Mouse (Mus musculus) brain, embryonic 14.5 days (tissue): ENCODE measurements around the gene Gm13285. TPM values are rescaled to one million over a fixed set of nuclear protein-coding genes. Genes with fewer than 3 reads are reported as not detected.
A peak's percentile ranks its signal among the peaks of the same experiment; 100 is the strongest.
"Not testable (repeated sequence)": the region's sequence is repeated elsewhere in the genome, so short reads cannot be mapped to it uniquely, and the experiment has no call there.

Source experiments
- DNase-seq: peaks from one replicate; pipeline ENCODE4 v3.0.0-alpha.2; 2011; ENCODE audit warnings: low read depth
- CTCF ChIP-seq: fragments of 200-500 bp; IDR thresholded peaks from 2 replicates; pipeline ENCODE4 v1.5.1; 2012; ENCODE audit warnings: inconsistent platforms, mild to moderate bottlenecking, moderate library complexity, borderline replicate concordance; ENCODE audit not compliant: insufficient read depth, insufficient read length; ENCODE audit errors: extremely low read depth
- POLR2A ChIP-seq: fragments of 200-500 bp; IDR thresholded peaks from 2 replicates; pipeline ENCODE4 v1.6.1; 2012; ENCODE audit warnings: mild to moderate bottlenecking, inconsistent platforms, borderline replicate concordance; ENCODE audit not compliant: poor library complexity, insufficient read depth, insufficient read length, severe bottlenecking; ENCODE audit errors: extremely low read depth
- polyA plus RNA-seq: library from polyadenylated mRNA; depleted of rRNA; stranded (reverse); fragments of >200 nt; gene quantifications from 2 replicates; pipeline ENCODE4 v1.2.3, GENCODE M21; 2012

Gene Gm13285
- polyA plus RNA-seq, 1 experiment: not detected

GRCm38 (mm10) chr4:88788402-88788801 lies 11.1 kb upstream of the Gm13285 start, which contains the start of gene Gm13277:
Gene Gm13277, plus strand, starts transcription at chr4:88788632.
- TF ChIP-seq CTCF: peak; percentile 29; the same call in 1 of the 2 replicates
- DNase-seq: not testable (repeated sequence)

DNA sequence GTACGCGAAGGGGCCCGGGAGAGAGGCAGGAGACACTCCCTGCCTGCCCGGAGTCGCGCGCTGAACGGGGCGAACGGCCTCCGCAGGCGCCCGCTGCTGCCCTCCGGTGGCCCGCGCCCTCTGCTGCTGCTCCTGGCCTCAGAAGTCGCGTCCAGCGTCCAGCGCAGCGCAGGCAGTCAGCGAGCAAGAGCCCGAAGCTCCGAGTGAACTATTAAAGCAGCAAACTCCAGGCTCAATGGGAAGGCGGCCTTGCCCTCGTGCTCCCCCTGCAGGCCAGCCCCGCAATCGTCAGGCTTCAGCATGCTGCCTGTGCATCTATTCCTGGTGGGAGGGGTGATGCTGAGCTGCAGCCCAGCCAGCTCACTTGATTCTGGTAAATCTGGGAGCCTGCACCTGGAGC lies 8.2 kb upstream of the Gm13285 start, which contains the start of gene Gm13278:
Gene Gm13278, plus strand, starts transcription at position 301 of the 400 bp plus-strand sequence.
- DNase-seq: not testable (repeated sequence)

GRCm38 (mm10) chr4:88793936-88794675 lies 5.4 kb upstream of the Gm13285 start, which contains the start of gene Gm13275:
Gene Gm13275, plus strand, starts transcription at chr4:88794487.
- not testable (repeated sequence) for DNase-seq

DNA sequence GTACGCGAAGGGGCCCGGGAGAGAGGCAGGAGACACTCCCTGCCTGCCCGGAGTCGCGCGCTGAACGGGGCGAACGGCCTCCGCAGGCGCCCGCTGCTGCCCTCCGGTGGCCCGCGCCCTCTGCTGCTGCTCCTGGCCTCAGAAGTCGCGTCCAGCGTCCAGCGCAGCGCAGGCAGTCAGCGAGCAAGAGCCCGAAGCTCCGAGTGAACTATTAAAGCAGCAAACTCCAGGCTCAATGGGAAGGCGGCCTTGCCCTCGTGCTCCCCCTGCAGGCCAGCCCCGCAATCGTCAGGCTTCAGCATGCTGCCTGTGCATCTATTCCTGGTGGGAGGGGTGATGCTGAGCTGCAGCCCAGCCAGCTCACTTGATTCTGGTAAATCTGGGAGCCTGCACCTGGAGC lies 2.4 kb upstream of the Gm13285 start, which contains the start of gene Gm13279:
Gene Gm13279, plus strand, starts transcription at position 301 of the 400 bp plus-strand sequence.
- DNase-seq: not testable (repeated sequence)

DNA sequence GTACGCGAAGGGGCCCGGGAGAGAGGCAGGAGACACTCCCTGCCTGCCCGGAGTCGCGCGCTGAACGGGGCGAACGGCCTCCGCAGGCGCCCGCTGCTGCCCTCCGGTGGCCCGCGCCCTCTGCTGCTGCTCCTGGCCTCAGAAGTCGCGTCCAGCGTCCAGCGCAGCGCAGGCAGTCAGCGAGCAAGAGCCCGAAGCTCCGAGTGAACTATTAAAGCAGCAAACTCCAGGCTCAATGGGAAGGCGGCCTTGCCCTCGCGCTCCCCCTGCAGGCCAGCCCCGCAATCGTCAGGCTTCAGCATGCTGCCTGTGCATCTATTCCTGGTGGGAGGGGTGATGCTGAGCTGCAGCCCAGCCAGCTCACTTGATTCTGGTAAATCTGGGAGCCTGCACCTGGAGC lies 3.5 kb downstream of the Gm13285 start, which contains the start of gene Gm13287:
Gene Gm13287, plus strand, starts transcription at position 301 of the 400 bp plus-strand sequence.
- not testable (repeated sequence) for DNase-seq

DNA sequence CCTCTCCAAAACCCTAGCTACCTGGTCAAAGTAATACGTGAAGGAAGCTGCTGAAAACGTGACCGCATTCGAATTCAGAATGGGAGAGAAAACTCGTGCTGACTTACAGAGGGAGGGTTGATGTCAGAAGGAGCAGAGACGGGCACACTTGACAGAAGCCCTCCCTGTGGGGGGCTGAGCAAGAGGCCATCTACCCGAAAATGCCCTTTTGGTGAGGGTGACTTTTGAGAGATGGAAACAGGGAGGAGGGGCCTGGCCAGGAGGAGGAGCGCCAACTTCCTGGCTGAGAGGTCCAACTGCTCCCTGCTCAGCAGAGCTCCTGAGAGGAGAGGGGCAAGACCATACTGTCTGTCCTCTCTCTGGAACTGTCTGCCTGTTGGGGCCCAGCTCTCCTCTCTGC lies 5.8 kb downstream of the Gm13285 start, which contains the start of gene Gm13288:
Gene Gm13288, plus strand, starts transcription at position 301 of the 400 bp plus-strand sequence.
- not testable (repeated sequence) for DNase-seq

GRCm38 (mm10) chr4:88805761-88806160 lies 6.3 kb downstream of the Gm13285 start:
- DNase-seq: not testable (repeated sequence)

GRCm38 (mm10) chr4:88815928-88816327 lies 16.5 kb downstream of the Gm13285 start, which contains the start of gene Ifna7:
Gene Ifna7, plus strand, starts transcription at chr4:88816228.
- DNase-seq: no peak

DNA sequence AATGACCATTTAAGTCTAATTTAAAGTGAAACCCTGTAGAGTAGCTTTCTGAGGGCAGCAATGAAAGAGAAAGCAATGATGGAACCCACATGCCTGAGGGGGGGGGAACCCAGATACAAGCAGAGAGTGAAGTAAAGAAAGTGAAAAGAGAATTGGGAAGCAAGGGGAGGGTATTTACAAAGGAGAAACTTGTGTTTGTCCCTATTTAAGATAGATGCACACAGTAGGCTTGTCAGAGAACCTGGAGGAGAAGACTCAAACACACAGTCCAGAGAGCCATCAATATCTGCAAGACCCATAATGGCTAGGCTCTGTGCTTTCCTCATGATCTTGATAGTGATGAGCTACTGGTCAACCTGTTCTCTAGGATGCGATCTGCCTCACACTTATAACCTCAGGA lies 20.2 kb downstream of the Gm13285 start, which contains the start of gene Ifna11:
Gene Ifna11, plus strand, starts transcription at position 301 of the 400 bp plus-strand sequence.
- TF ChIP-seq CTCF (no peak), POLR2A (no peak)
- no peak for DNase-seq

More at GRCm38 (mm10) chr4:88815928-88816327, 16.5 kb downstream of the Gm13285 start, which contains the start of gene Ifna7:
- no peak for TF ChIP-seq CTCF
- TF ChIP-seq POLR2A: no peak

DNA sequence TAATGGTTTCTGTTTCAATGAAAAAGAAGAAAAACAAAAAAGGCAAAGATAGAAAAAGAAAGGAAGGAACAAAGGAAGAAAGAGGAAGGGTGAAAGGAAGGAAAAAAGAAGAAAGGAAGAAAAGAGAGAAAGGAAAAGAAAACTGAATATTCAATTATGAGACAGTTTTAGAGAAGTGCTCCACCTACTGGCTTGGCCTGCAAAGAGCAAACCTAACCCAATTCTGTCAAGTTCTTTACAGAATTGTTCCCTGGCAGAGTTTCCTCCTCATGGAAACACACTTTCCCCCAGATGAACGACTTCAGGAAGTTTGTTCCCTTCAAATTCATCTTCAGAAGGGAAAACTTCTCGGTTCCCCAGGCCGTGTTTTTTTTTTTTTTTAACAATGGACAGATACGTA lies 23.5 kb downstream of the Gm13285 start:
- TF ChIP-seq POLR2A (no peak), CTCF (peak; percentile 47; the same call in 1 of the 2 replicates)
- DNase-seq: peak; percentile 21

DNA sequence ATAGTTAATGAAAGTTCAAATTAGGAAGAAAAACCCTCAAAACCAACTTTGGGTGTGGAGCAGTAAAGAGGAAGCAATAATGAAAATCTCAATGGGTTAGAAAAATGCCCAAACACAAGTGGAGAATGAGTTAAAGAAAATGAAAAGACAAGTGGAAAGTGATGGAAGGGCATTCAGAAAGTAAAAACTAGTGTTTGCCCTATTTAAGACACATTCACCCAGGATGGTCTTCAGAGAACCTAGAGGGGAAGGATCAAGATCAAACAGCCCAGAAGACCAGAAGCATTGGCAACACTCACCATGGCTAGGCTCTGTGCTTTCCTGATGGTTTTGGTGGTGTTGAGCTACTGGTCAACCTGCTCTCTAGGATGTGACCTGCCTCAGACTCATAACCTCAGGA lies 27.7 kb downstream of the Gm13285 start, which contains the start of gene Ifna6:
Gene Ifna6, plus strand, starts transcription at position 301 of the 400 bp plus-strand sequence.
- not testable (repeated sequence) for DNase-seq

DNA sequence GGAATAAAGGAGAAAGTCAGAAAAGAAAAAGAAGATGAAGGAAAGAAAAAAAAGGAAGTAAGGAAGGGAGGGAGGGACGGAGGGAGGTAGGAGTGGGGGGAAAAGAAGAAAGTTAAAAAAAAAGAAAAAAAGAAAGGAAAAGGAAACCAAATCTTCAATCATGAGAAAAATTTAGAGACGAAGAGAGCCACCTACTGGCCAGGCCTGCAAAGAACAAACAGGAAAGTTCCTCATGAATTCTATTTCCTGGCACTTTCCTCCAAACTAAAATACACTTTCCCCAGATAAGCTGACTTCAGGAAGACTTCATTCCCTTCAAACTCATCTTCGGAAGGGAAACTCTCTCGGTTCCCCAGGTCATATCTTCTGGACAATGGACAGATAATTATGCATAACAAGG lies 31.1 kb downstream of the Gm13285 start:
- peak; percentile 41; the same call in 1 of the 2 replicates for TF ChIP-seq CTCF
- TF ChIP-seq POLR2A: no peak
- peak; percentile 38 for DNase-seq

DNA sequence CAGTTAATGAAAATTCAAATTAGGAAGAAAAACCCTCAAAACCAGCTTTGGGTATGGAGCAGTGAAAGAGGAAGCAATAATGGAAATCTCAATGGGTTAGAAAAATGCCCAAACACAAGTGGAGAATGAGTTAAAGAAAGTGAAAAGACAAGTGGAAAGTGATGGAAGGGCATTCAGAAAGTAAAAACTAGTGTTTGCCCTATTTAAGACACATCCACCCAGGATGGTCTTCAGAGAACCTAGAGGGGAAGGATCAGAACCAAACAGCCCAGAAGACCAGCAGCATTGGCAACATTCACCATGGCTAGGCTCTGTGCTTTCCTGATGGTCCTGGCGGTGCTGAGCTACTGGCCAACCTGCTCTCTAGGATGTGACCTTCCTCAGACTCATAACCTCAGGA lies 35.8 kb downstream of the Gm13285 start, which contains the start of gene Ifna5:
Gene Ifna5, plus strand, starts transcription at position 301 of the 400 bp plus-strand sequence.
- not testable (repeated sequence) for DNase-seq

- DNase-seq: peak; percentile 21
- peak; percentile 31; the same call in 1 of the 2 replicates for TF ChIP-seq CTCF
- TF ChIP-seq POLR2A: no peak
These were observed 39.4 kb downstream of the Gm13285 start for GRCm38 (mm10) chr4:88838828-88839227.
